ENCODE assay signal across 8 mouse cellular contexts in genomic region chr1:43196661-43197241, GRCm38 (mm10). TPM values are rescaled to one million over a fixed set of nuclear protein-coding genes. Genes with fewer than 3 reads are reported as not detected.
DNase-seq lines count a peak whose midpoint lies in the region; ATAC-seq and TF ChIP-seq lines count a peak whose summit lies in the region.

Gene Fhl2 (minus strand): TSS chr1:43196984.

- H3K4me2 ChIP-seq in heart, embryonic 14.5 days (ENCODE audit: low read length): peak within 1 kb of the TSS; percentile 63

- no peaks in the 10 kb centered on the region for H3K36me3 ChIP-seq in kidney, adult 2 months (ENCODE audit: control insufficient read depth, insufficient read depth, low read length)
- no peaks in the 10 kb centered on the region for H3K36me3 ChIP-seq in heart, embryonic 14.5 days (ENCODE audit: control insufficient read depth, insufficient read depth, low read length)

- TF ChIP-seq CTCF in kidney, adult 2 months (conservative IDR thresholded peaks at IDR 0.05; ENCODE audit: insufficient read depth, insufficient read length, low read depth, low read length): no peak

- H3K4me3 ChIP-seq in kidney, adult 2 months (ENCODE audit: insufficient read depth, low read depth, low read length): peak within 1 kb of the TSS; percentile 33
- H3K4me3 ChIP-seq in heart, embryonic 14.5 days (ENCODE audit: control insufficient read depth in 1 of 2, insufficient read depth in 1 of 2, low read depth in 1 of 2, low read length in 2 of 2): peak within 1 kb of the TSS; percentile 50 to 53

- no peaks in the 10 kb centered on the region for H3K9me3 ChIP-seq in heart, embryonic 14.5 days (ENCODE audit: control insufficient read depth, low read length)

- DNase-seq in kidney, adult 2 months: no peak
- no peak for DNase-seq in kidney, postnatal 25 days
- no peak for DNase-seq in adrenal gland, adult 8-10 months
- no peak for DNase-seq in left cerebral cortex, postnatal 14 days (ENCODE audit: low spot score in 2 of 2)
- DNase-seq in ovary, postnatal 10 days (ENCODE audit: low spot score): no peak
- no peak for DNase-seq in B cell, adult 2 months
- no peak for DNase-seq in thymus, postnatal 4 days

- intact Hi-C loops in left cerebral cortex, postnatal 14 days (cut with DNase I): no loop called here

- peak within 1 kb of the TSS; percentile 77 for H3K27ac ChIP-seq in kidney, adult 2 months (ENCODE audit: insufficient read depth, low read depth, low read length)
- peak within 1 kb of the TSS; percentile 95 to 96 for H3K27ac ChIP-seq in heart, embryonic 14.5 days (replicated peaks in 1 of 2; ENCODE audit: control insufficient read depth in 1 of 2, insufficient read depth in 1 of 2, low read depth in 2 of 2, low read length in 2 of 2)

- no peaks in the 10 kb centered on the region for H3K27me3 ChIP-seq in kidney, adult 2 months (replicated peaks; ENCODE audit: control insufficient read depth, insufficient read depth, low read length)
- H3K27me3 ChIP-seq in heart, embryonic 14.5 days (ENCODE audit: control insufficient read depth, insufficient read depth, low read length): no peaks in the 10 kb centered on the region

- peak within 1 kb of the TSS; percentile 85 for H3K9ac ChIP-seq in heart, embryonic 14.5 days (ENCODE audit: low read length)

- TF ChIP-seq POLR2A in kidney, adult 2 months (IDR thresholded peaks at IDR 0.05; ENCODE audit: low read depth, low read length): no peak

- H3K4me1 ChIP-seq in kidney, adult 2 months (ENCODE audit: control insufficient read depth, insufficient read depth, low read length): 0 out of 2 replicates have a peak, but pooled peaks cover 2% of the 10 kb centered on the region
- peaks cover 9 to 13% of the 10 kb centered on the region in 2 experiments for H3K4me1 ChIP-seq in heart, embryonic 14.5 days (ENCODE audit: control insufficient read depth in 2 of 2, insufficient read depth in 2 of 2, low read length in 2 of 2)

- WGBS in kidney, adult 2 months: 68% methylated on average over 5 of the region's 5 CpGs
- 30% methylated on average over 5 of the region's 5 CpGs for WGBS in heart, embryonic 14.5 days

- peak; percentile 85 for ATAC-seq in heart, embryonic 14.5 days (ENCODE audit: insufficient number of reproducible peaks, insufficient read depth, low FRiP score, low read depth)

RNA-seq across cellular contexts. Expression of gene Fhl2, which starts in this region (rescaled TPM):
- polyA plus RNA-seq in kidney, adult 2 months (2012; rRNA removed): 45.3 and 48.1 TPM in 2 replicates
- total RNA-seq in adrenal gland, adult 8-10 months (2022): 10 to 100 TPM; 23.3 to 37.9 (median 32.1) TPM
- 358 and 365 TPM in 2 replicates for polyA plus RNA-seq in heart, embryonic 14.5 days (2014; fragmentation: Nextera tagmentation; extraction: Ambion mirVana)
- total RNA-seq in left cerebral cortex, postnatal 14 days (2021): 10 to 100 TPM; 48.4 to 55.9 TPM
